Mouse (Mus musculus): ENCODE measurements at regions not wholly inside any gene's neighbourhood (a gene's known extent, or its start where the extent isn't known, plus 50 kb on each side); places are given as distances from the start of the nearest gene placed in this dataset.

GRCm38 (mm10) chr13:44455193-44455592, 274.1 kb upstream of the Jarid2 start:
- Histone ChIP-seq H3K79me2 (ENCODE audit: control insufficient read depth, insufficient read depth) (no peaks in the 10 kb centered on the region), H3K4me3 (ENCODE audit: insufficient read depth, poor library complexity, severe bottlenecking) (no peak overlapping the region), H3K27me3 (ENCODE audit: control insufficient read depth, insufficient read depth, insufficient read length) (no peaks in the 10 kb centered on the region), H3K36me3 (ENCODE audit: control insufficient read depth, insufficient read depth) (no peaks in the 10 kb centered on the region), H3ac (ENCODE audit: control insufficient read depth, insufficient read length, low read depth) (no peak overlapping the region), H3K79me3 (ENCODE audit: low read depth) (no peaks in the 10 kb centered on the region)
- no peak for TF ChIP-seq CTCF (IDR thresholded peaks at IDR 0.05; ENCODE audit: control insufficient read depth, insufficient read depth, insufficient read length)
- TF ChIP-seq MYOG (IDR thresholded peaks at IDR 0.05; ENCODE audit: control insufficient read depth, extremely low read depth, insufficient read length), result no peak
- TF ChIP-seq CEBPB (IDR thresholded peaks at IDR 0.05; ENCODE audit: low read depth), result no peak
- no peak for TF ChIP-seq FOSL1 (IDR thresholded peaks at IDR 0.05; ENCODE audit: insufficient read depth, low read length, poor library complexity, severe bottlenecking)
- no peak for TF ChIP-seq USF1 (IDR thresholded peaks at IDR 0.05; ENCODE audit: low read depth)
- TF ChIP-seq MAX (IDR thresholded peaks at IDR 0.05), result no peak
- TF ChIP-seq MYOD1 (IDR thresholded peaks at IDR 0.05; ENCODE audit: control insufficient read depth, insufficient read length, low read depth), result no peak

- TF ChIP-seq MAX (IDR thresholded peaks at IDR 0.05) (no peak), CTCF (IDR thresholded peaks at IDR 0.05; ENCODE audit: control insufficient read depth, insufficient read depth, insufficient read length) (no peak), MYOD1 (IDR thresholded peaks at IDR 0.05; ENCODE audit: control insufficient read depth, insufficient read length, low read depth) (no peak), CEBPB (IDR thresholded peaks at IDR 0.05; ENCODE audit: low read depth) (no peak), MYOG (IDR thresholded peaks at IDR 0.05; ENCODE audit: control insufficient read depth, extremely low read depth, insufficient read length) (no peak), USF1 (IDR thresholded peaks at IDR 0.05; ENCODE audit: low read depth) (no peak), FOSL1 (IDR thresholded peaks at IDR 0.05; ENCODE audit: insufficient read depth, low read length, poor library complexity, severe bottlenecking) (no peak)
- Histone ChIP-seq H3ac (ENCODE audit: control insufficient read depth, insufficient read length, low read depth) (no peak overlapping the region), H3K4me3 (ENCODE audit: insufficient read depth, poor library complexity, severe bottlenecking) (no peak overlapping the region), H3K27me3 (ENCODE audit: control insufficient read depth, insufficient read depth, insufficient read length) (no peaks in the 10 kb centered on the region), H3K36me3 (ENCODE audit: control insufficient read depth, insufficient read depth) (no peaks in the 10 kb centered on the region), H3K79me2 (ENCODE audit: control insufficient read depth, insufficient read depth) (no peaks in the 10 kb centered on the region), H3K79me3 (ENCODE audit: low read depth) (no peaks in the 10 kb centered on the region)
These were observed 270.5 kb upstream of the Jarid2 start for GRCm38 (mm10) chr13:44458744-44459143.

GRCm38 (mm10) chr13:44459148-44459547, 270.1 kb upstream of the Jarid2 start:
- Histone ChIP-seq H3K4me3 (ENCODE audit: insufficient read depth, poor library complexity, severe bottlenecking) (no peak overlapping the region), H3K79me2 (ENCODE audit: control insufficient read depth, insufficient read depth) (no peaks in the 10 kb centered on the region), H3K36me3 (ENCODE audit: control insufficient read depth, insufficient read depth) (no peaks in the 10 kb centered on the region), H3K27me3 (ENCODE audit: control insufficient read depth, insufficient read depth, insufficient read length) (no peaks in the 10 kb centered on the region), H3K79me3 (ENCODE audit: low read depth) (no peaks in the 10 kb centered on the region), H3ac (ENCODE audit: control insufficient read depth, insufficient read length, low read depth) (no peak overlapping the region)
- no peak for TF ChIP-seq USF1 (IDR thresholded peaks at IDR 0.05; ENCODE audit: low read depth)
- TF ChIP-seq MYOG (IDR thresholded peaks at IDR 0.05; ENCODE audit: control insufficient read depth, extremely low read depth, insufficient read length), result no peak
- no peak for TF ChIP-seq FOSL1 (IDR thresholded peaks at IDR 0.05; ENCODE audit: insufficient read depth, low read length, poor library complexity, severe bottlenecking)
- TF ChIP-seq CTCF (IDR thresholded peaks at IDR 0.05; ENCODE audit: control insufficient read depth, insufficient read depth, insufficient read length), result no peak

GRCm38 (mm10) chr13:44463675-44464074, 265.6 kb upstream of the Jarid2 start:
- Histone ChIP-seq H3K4me3 (ENCODE audit: insufficient read depth, poor library complexity, severe bottlenecking) (no peak overlapping the region), H3K79me2 (ENCODE audit: control insufficient read depth, insufficient read depth) (no peaks in the 10 kb centered on the region), H3K36me3 (ENCODE audit: control insufficient read depth, insufficient read depth) (no peaks in the 10 kb centered on the region), H3K27me3 (ENCODE audit: control insufficient read depth, insufficient read depth, insufficient read length) (no peaks in the 10 kb centered on the region), H3ac (ENCODE audit: control insufficient read depth, insufficient read length, low read depth) (no peak overlapping the region), H3K79me3 (ENCODE audit: low read depth) (no peaks in the 10 kb centered on the region)
- TF ChIP-seq FOSL1 (IDR thresholded peaks at IDR 0.05; ENCODE audit: insufficient read depth, low read length, poor library complexity, severe bottlenecking), result no peak
- TF ChIP-seq MAX (IDR thresholded peaks at IDR 0.05), result no peak
- no peak for TF ChIP-seq MYOG (IDR thresholded peaks at IDR 0.05; ENCODE audit: control insufficient read depth, extremely low read depth, insufficient read length)
- no peak for TF ChIP-seq USF1 (IDR thresholded peaks at IDR 0.05; ENCODE audit: low read depth)
- TF ChIP-seq CEBPB (IDR thresholded peaks at IDR 0.05; ENCODE audit: low read depth), result no peak
- no peak for TF ChIP-seq CTCF (IDR thresholded peaks at IDR 0.05; ENCODE audit: control insufficient read depth, insufficient read depth, insufficient read length)
- TF ChIP-seq MYOD1 (IDR thresholded peaks at IDR 0.05; ENCODE audit: control insufficient read depth, insufficient read length, low read depth), result no peak

- no peak overlapping the region for H3K4me3 ChIP-seq (ENCODE audit: insufficient read depth, poor library complexity, severe bottlenecking)
- H3K79me2 ChIP-seq (ENCODE audit: control insufficient read depth, insufficient read depth), result no peaks in the 10 kb centered on the region
- no peaks in the 10 kb centered on the region for H3K36me3 ChIP-seq (ENCODE audit: control insufficient read depth, insufficient read depth)
- no peak overlapping the region for H3ac ChIP-seq (ENCODE audit: control insufficient read depth, insufficient read length, low read depth)
- TF ChIP-seq CTCF (IDR thresholded peaks at IDR 0.05; ENCODE audit: control insufficient read depth, insufficient read depth, insufficient read length) (no peak), MAX (IDR thresholded peaks at IDR 0.05) (no peak), FOSL1 (IDR thresholded peaks at IDR 0.05; ENCODE audit: insufficient read depth, low read length, poor library complexity, severe bottlenecking) (no peak), MYOG (IDR thresholded peaks at IDR 0.05; ENCODE audit: control insufficient read depth, extremely low read depth, insufficient read length) (no peak), MYOD1 (IDR thresholded peaks at IDR 0.05; ENCODE audit: control insufficient read depth, insufficient read length, low read depth) (no peak), CEBPB (IDR thresholded peaks at IDR 0.05; ENCODE audit: low read depth) (no peak), USF1 (IDR thresholded peaks at IDR 0.05; ENCODE audit: low read depth) (no peak)
- no peaks in the 10 kb centered on the region for H3K27me3 ChIP-seq (ENCODE audit: control insufficient read depth, insufficient read depth, insufficient read length)
- H3K79me3 ChIP-seq (ENCODE audit: low read depth), result no peaks in the 10 kb centered on the region
These were observed 263.7 kb upstream of the Jarid2 start for GRCm38 (mm10) chr13:44465567-44465966.

Data from C2C12 (cell line).